In the genomic region with DNA sequence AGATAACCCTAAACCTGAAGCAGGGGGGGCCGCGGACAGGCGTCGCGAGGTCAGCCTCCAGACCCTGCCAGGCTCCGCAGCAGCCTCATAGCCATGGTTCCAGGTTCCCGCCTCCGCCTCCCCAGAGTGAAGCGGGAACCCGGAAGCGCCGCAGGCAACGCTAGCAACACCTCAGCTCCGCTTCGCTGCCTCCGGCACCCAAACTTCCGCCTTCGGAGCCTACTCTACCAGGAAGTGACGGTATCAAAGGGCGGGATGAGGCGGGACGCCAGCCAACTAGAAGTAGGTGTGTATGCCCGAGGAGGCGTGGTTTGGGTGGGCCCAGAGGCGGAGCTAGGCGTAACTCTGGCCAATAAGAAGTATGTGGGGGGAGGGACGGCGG, we compare ENCODE assay signal across 1 mouse cellular context.
TF ChIP-seq lines count a peak whose summit lies in the region.

Gene Slc38a10, minus strand, starts transcription at position 234 of the 382 bp plus-strand sequence.

TF ChIP-seq in MEL, 35 proteins besides CTCF, POLR2A, EP300 and RAD21 (continued from another document):
- TF ChIP-seq USF2 (IDR thresholded peaks at IDR 0.05; ENCODE audit: borderline replicate concordance in 1 of 2, insufficient read depth in 1 of 2, low read depth in 1 of 2, low read length in 2 of 2), result no peak
- TF ChIP-seq RCOR1 (IDR thresholded peaks at IDR 0.05; ENCODE audit: low read depth, low read length), result no peak
- TF ChIP-seq ZKSCAN1 (IDR thresholded peaks at IDR 0.05; ENCODE audit: low read depth, low read length), result no peak
- peak; percentile 85; the same call in 1 of the 2 replicates for TF ChIP-seq E2F4 (IDR thresholded peaks at IDR 0.05; ENCODE audit: borderline replicate concordance, low read depth, low read length)
- TF ChIP-seq CHD2 (IDR thresholded peaks at IDR 0.05; ENCODE audit: low read length), result no peak
- 0 out of 2 replicates have a peak, but pooled peaks have one; percentile 62 for TF ChIP-seq TBP (IDR thresholded peaks at IDR 0.05; ENCODE audit: low read depth, low read length)
- no peak for TF ChIP-seq MYC (IDR thresholded peaks at IDR 0.05; ENCODE audit: low read depth, low read length)
- peak; percentile 66; the same call in 1 of the 2 replicates for TF ChIP-seq POLR2AphosphoS2 (IDR thresholded peaks at IDR 0.05; ENCODE audit: low read length)
- TF ChIP-seq ZNF384 (IDR thresholded peaks at IDR 0.05; ENCODE audit: low read depth, low read length), result no peak
